Mouse (Mus musculus) heart, adult 9 months (tissue): Measurements from ENCODE around the gene Btc.

Experiments used
- DNase-seq, 2 experiments: peaks; one replicate each; pipeline ENCODE4 v3.0.0; 2022; ENCODE audit warnings: low spot score in 2 of 2

The Btc gene

GRCm38 (mm10) chr5:91402339-91403211 is at the start of gene Btc:
TSS of gene Btc (minus strand) at chr5:91402994.
- peak; percentile 58 for DNase-seq

- peak; percentile 3 to 8 for DNase-seq
Observed at GRCm38 (mm10) chr5:91444981-91445517, 42.3 kb upstream of the Btc start.

- no peak for DNase-seq
Observed at GRCm38 (mm10) chr5:91436563-91436962, 33.8 kb upstream of the Btc start.

GRCm38 (mm10) chr5:91434723-91435658 is 32.2 kb upstream of the Btc start:
- no peak for DNase-seq

GRCm38 (mm10) chr5:91428547-91428946 is 25.8 kb upstream of the Btc start:
- no peak for DNase-seq

- DNase-seq, result no peak
Observed at GRCm38 (mm10) chr5:91413814-91414213, 11.0 kb upstream of the Btc start.

GRCm38 (mm10) chr5:91404263-91404662 is 1.5 kb upstream of the Btc start:
- DNase-seq, result no peak

- no peak for DNase-seq
Observed at GRCm38 (mm10) chr5:91403281-91403680, 487 bp upstream of the Btc start.

- DNase-seq, result no peak
Observed at GRCm38 (mm10) chr5:91400493-91401096, 2.2 kb downstream of the Btc start.

- DNase-seq, result peak; percentile 3 to 11
Observed at GRCm38 (mm10) chr5:91375467-91375866, 27.3 kb downstream of the Btc start.

- no peak for DNase-seq
Observed at GRCm38 (mm10) chr5:91368061-91368565, 34.7 kb downstream of the Btc start.

- DNase-seq, result no peak
Observed at GRCm38 (mm10) chr5:91366925-91367324, 35.9 kb downstream of the Btc start.

- DNase-seq, result no peak
Observed at GRCm38 (mm10) chr5:91363274-91363991, 39.4 kb downstream of the Btc start.

GRCm38 (mm10) chr5:91352645-91353044 is 50.1 kb downstream of the Btc start:
- no peak for DNase-seq

- no peak for DNase-seq
Observed at GRCm38 (mm10) chr5:91345681-91346080, 57.1 kb downstream of the Btc start.

GRCm38 (mm10) chr5:91345064-91345463 is 57.7 kb downstream of the Btc start:
- no peak for DNase-seq

- DNase-seq, result no peak
Observed at GRCm38 (mm10) chr5:91341981-91342760, 60.6 kb downstream of the Btc start.

- no peak for DNase-seq
Observed at GRCm38 (mm10) chr5:91334227-91334626, 68.6 kb downstream of the Btc start.

- no peak for DNase-seq
Observed at GRCm38 (mm10) chr5:91332079-91332865, 70.5 kb downstream of the Btc start.
